Mouse (Mus musculus) A20 (cell line): Measurements from ENCODE around the gene Olfr450.

ENCODE experiments used
- DNase-seq: peaks from one replicate; pipeline ENCODE4 v3.0.0-alpha.2; 2011; ENCODE audit warnings: low read depth, low spot score

Olfr450 gene

DNA sequence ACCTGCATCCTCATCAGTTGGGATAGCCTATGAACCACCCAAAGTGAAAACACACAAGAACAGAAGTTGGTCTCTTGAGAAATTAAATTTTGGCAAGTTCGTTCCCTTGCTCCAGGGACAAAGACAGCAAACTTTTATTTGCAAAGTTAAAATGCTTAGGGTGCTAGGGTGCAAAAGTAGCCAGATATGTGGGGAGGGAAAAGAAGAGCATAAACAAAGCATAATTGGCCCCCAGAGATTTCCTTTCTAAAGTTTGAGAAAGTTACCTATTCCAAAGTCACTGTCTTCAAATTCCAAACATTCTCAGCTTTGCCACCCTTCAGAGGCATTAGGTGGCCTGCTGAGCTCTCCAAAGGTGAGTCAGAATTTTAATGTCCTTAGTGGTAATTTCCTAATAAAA, at the start of gene Olfr450:
Gene Olfr450, plus strand, starts transcription at position 301 of the 400 bp plus-strand sequence.
- no peak for DNase-seq

DNA sequence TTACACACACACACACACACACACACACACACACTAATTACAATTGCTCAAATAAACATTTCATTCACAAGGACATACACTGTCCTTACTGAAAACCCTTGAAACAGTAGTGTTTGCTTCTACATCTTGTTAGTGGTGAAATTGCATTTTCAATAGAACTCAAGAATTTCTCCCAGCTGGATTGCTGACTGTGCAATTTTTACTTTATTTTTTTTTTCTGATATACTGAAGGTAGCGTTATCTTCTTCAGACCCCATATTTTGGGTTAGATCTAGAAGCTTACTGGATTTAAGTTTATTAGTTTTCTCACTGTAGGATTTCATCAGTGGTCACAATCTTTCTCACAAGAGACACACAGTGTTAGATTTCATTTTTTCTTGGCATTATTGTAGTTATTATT, 34.7 kb upstream of the Olfr450 start:
- DNase-seq, result no peak

DNA sequence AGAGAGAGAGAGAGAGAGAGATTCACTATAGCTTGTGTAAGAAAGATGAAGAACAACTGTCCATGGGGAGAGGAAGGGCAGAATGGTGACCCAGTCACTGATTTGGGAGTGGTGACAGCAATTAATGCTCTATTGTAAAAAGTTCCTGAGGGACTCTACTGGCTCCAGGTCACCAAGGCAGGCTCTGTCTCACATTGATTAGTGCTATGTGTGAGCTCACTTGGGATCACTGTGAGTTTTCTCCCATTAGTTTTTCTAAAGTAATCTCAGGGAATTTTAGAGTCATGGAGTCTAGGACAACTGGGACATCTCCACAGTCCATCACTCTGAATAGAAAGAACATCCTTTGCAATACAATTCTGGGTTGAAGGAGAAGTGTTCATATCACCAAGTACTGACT, 26.9 kb upstream of the Olfr450 start, which contains the start of gene Olfr452:
Gene Olfr452, plus strand, starts transcription at position 301 of the 400 bp plus-strand sequence.
- no peak for DNase-seq

DNA sequence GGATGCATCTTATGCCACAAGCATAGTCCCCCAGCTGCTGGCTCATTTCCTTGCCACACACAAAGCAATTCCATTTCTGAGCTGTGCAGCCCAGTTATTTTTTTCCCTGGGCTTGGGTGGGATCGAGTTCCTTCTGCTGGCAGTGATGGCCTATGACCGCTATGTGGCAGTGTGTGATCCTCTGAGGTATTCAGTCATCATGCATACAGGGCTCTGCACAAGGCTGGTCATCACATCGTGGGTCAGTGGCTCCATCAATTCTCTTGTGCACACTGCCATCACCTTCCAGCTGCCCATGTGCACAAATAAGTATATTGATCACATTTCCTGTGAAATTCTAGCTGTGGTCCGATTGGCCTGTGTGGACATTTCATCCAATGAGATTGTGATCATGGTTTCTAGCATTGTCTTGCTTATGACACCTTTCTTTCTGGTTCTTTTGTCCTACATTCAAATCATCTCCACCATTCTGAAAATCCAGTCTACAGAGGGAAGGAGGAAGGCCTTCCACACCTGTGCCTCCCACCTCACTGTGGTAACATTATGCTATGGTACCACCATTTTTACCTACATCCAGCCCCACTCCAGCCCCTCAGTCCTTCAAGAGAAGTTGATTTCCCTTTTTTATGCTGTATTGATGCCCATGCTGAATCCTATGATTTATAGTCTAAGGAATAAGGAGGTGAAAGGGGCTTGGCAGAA, 21.3 kb upstream of the Olfr450 start:
- DNase-seq, result no peak

DNA sequence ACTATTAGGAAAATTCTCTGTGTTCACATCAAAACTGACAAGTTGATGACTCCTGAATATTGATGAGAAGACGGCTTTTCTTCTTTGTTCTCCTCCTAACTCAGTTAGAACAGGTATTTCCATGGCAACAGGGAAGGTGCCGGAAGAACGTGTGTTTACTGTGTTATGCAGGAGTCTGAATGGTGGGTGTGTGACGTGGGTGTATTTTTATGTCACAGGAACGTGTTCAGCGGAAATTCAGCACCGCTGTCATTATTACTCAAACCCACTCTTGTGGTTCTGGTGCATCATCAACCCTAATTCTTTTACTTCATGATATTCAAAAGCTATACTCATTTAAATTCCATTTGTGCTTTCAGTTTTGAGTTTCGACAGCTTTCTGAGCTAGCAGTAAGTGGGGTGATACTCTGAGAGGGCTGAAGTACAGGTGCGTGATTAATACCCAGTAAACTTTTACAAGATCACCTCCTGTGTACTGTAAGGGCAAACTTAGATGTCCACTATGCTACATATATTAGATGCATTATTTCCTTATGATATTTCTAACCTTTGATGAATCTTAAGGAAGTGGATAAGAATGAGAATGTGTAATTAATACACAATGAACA, 20.7 kb upstream of the Olfr450 start:
- DNase-seq, result no peak

DNA sequence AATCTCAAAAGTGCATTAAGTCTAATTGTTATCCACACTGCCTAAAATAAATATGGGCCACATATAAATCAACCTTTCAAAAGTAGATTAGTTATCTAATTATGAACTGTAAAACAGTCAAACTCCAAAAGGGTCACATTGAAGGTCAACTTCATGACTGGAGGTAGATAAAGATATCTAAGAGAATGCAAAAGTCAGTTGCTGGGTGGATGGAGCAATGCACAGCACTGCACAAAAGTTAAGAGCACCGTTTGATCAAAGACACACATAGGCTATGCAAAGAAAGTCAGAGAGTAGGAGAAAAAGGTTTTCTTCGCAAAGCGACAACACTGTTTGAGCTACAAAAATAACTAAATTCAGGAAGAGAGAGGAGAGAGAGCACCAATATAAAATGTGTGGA, 16.8 kb upstream of the Olfr450 start:
- DNase-seq, result no peak

DNA sequence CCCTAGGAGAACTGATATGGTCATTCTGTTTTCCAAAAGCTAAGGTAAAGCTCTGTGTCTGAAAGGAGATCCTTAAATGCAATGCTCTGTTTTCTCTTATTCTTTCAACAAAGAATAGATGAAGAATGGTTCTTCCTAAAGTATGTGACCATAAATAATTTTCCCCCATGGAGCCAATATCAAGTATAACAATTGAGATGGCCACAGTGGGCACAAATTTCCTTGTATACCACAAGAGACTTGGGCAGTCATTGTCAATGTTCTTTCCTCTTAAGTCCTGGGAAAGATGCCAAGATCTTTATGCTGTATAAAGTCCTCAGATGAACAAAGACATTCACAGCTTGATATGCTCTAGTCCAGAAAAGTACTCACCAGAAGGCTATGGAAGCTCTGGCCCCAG, 22.3 kb downstream of the Olfr450 start, which contains the start of gene Olfr449:
Gene Olfr449, plus strand, starts transcription at position 301 of the 400 bp plus-strand sequence.
- no peak for DNase-seq

DNA sequence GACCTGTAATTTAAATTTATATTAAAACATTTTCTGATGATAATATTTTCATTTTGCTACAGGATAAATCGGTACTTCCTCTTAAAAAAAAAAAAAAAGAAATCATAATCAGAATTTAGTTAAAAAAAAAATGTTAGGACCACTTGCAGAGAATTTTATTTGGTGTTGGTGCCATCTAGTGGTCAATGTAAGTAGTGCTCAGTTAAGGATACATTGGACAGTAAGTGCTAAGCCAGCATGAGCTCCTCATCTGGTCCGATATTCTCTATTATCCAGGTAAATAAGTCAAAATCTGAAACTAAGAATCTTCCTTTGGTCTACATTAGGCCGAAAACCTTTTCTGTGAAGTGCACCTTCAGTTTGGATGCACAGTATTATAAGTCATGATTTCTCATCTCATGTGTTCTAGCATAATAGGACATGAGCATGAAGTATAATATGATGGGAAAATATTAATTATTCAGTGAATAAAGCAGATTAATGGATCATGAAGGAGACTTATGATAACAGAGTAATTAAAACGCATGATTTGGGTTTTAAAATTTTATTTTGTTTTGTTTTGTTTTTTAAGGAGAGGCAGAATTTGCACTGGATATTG, 48.6 kb downstream of the Olfr450 start:
- peak; percentile 49 for DNase-seq
